Mouse (Mus musculus): ENCODE measurements around the gene Fbf1.
"Not testable (repeated sequence)": the region's sequence is repeated elsewhere in the genome, so short reads cannot be mapped to it uniquely, and the experiment has no call there.

Fbf1 gene

DNA sequence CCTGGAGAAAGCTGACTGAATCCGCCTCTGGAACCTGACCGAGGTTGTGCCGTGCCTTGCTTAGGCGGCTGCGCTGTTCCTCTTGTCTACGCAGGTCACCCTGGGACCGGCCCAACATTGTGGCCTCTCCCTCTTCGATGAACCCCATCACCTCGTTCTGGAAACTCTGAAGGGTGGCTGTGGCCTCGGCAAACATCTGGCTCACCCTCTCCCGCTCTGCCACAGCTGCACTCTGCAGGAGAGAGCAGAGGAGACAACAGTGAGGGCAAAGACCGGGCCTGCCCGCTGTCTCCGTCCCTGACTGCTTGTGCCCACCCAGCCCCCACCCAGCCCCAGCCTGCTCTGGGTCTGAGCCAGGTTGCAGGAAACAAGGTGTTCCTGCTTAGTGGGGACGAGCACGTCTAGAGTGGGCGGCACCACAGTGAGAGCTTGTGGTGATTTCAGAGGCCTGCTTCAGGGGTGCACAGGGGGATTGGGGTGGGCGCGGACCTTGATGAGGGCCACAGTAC lies 60.1 kb downstream of the Fbf1 start:
- DNase-seq (ENCODE audit: low spot score in 2 of 2), result no peak

DNA sequence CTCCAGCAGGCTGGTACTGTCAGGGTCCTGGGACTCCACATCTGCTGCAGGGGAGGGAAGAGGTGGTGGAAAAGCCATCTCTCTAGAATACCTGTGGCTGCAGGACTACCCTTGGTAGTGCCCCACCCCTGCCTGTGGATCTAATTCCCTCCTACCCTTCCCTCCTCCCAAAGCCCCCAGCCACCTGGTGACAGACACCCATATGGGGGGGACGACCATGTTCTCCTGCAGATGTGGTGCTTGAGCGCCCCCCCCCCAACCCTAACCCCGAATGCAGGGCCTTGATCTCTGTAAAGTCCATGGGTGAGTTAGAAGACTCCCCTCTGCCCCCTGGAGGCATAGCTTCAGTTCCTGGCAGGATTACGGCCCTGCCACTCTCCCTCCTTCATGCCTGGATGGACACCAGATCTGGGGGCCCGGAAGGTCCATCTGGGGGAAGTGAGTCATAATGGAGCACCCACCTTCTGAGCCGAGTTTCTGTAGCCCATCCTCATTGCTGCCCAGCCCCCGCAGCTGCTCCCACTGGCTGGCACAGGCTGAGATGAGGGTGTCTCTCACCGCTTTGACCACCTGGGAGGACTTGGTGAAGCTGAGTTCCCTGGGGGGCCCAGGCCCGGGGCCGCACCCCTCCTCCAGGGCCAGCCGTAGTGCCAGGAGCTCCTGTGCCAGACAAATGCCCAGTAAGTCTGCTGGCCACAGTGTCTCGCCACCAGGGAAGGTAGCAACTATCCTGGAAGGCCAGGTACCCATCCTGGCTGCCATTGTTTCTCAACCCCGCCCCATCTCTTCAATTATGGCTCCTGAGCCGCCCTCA lies 60.8 kb downstream of the Fbf1 start:
- no peak for DNase-seq (ENCODE audit: low spot score in 2 of 2)

DNA sequence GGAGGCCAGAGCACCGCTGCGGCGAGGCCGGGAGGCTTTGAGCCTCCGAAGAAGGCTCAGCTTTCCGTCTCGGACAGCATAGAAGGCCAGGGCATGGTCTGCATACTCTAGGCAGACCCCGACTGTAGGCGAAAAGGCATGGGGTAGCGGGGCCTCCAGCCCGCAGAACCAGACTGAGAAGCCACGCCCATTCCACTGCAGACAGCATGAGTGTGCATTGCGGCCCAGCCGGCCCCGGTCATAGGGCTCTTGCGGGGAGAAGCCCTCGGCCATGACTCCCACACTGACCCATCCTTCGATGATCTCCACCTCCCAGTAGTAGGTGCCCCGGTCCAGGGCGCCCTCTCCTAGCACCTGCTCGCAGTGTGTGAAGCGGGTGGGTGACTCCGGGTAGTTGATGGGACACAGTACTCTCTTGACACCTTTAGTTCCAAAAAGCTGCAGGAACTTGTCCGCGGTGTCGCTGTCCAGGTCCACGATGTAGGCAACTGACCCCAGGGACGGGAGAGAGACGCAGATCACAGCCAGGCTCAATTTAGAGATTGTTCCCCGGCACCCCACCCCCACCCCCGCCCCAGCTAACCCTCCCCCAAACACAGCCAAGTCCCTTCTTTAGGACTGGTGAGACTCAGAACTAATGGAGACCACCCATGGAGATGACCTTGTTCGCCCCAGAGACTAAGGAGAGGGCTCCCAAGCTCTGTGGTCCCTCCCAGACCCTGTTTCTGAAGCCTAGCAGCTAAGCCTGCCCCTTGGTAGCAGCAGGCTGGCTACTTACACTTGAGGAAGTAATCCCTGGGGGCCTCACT lies 61.6 kb downstream of the Fbf1 start:
- no peak for DNase-seq (ENCODE audit: low spot score in 2 of 2)

DNA sequence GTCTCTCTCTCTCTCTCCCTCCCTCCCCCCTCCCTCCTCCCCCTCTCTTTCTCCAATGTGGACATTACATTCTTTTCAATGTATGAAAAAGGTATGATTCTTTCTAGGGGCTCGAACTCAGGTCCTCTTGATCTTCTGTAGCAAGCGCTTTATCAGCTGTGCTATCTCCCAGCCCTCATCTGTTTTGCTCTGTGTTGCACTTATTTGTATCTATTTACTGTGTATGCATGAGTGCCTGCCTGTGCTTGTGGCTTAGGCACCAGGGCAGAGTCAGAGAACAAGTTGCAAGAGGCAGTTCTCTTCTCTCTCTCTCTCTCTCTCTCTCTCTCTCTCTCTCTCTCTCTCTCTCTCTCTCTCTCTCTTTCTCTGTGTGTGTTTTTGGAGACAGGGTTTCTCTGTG lies 62.9 kb downstream of the Fbf1 start:
- DNase-seq (ENCODE audit: low spot score in 2 of 2), result no peak

DNA sequence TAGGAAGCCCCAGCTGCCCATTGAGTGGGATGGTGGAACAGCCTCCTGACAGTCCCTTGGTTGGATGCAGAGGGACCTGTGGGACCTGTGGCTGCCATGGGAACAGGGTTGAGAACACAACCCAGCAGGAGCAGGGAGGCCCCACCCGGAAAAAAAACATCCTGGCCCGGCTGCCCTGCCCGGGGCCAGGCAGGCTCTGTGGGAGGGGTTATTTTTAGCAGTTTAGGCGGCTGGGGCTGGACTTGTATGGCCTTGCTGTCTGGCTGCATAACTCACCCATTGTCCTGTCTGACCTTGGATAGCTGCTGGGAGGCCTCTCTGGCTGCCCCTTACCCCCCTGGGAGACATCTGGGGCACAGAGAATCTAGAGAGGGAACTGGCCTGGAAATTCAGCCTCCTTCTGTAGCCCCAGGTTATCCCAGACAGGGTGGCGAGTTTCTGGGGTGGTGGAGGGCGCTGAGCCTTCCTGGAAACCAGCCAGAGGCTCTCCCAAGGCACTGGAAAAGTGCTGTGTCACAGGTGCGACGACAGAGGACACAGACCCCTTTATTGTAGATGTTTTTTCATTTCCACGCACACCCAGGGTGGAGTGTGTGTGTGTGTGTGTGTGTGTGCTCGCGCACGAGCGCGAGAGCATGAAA lies 63.8 kb downstream of the Fbf1 start:
- DNase-seq (ENCODE audit: low spot score in 2 of 2), result no peak

DNA sequence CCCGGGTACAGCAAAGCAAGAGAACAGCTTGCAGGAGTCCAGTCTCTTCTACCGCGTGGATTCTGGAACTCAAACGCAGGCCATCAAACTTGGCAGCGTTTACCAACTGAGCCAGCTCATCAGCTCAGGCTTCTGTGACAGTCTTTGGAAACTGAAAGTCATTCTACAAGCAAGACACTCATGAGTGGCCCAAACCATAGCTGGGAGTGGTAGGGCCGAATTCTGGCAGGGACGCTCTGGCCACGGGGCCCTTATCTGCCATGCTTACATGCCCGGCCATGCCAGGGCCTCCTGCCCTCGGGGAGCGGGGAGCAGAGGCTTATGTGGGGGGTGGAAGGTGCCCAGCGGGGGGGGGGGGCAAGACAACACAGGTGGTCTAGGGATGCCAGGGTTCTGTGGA lies 64.4 kb downstream of the Fbf1 start:
- no peak for DNase-seq (ENCODE audit: low spot score in 2 of 2)

DNA sequence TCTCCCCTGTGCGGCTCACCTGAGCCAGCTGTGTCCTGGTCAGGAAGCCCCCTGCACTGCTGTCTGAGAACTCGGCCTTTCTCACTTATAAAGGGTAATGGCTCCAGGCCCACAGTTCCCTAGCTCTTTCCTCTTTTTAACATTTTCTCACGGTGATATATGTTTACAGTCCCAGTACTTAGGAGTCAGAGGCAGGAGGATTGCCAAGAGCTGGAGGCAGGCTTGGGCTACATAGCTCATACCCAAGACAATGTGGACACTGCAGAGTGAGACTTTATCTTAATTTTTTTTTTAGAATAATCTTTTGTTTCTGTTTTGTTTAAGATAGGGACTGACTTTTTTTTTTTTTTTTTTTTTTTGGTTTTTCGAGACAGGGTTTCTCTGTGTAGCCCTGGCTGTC lies 65.5 kb downstream of the Fbf1 start:
- no peak for DNase-seq (ENCODE audit: low spot score in 2 of 2)

DNA sequence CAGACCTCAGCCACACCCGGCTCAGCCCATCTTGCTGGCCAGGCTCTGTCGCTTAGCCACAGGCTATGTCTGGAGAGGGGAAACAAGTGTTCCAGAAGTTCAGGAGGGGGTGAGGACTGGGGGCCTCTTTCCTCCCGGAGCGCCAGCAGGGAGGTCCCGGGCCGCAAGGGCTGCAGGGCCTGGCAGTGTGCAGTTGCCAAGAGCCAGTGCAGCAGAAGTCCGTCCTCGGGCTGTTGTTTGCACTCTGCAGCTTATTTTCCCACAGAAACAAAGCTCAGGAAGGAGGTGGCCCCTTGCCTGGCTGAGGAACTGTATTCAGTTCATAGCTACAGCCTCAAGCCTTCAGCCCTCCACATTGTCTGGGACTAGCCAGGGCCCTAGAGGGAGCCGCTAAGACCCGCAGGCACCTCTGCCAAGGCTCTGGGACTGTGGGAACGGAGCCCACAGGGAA lies 66.0 kb downstream of the Fbf1 start:
- DNase-seq (ENCODE audit: low spot score in 2 of 2), result no peak

DNA sequence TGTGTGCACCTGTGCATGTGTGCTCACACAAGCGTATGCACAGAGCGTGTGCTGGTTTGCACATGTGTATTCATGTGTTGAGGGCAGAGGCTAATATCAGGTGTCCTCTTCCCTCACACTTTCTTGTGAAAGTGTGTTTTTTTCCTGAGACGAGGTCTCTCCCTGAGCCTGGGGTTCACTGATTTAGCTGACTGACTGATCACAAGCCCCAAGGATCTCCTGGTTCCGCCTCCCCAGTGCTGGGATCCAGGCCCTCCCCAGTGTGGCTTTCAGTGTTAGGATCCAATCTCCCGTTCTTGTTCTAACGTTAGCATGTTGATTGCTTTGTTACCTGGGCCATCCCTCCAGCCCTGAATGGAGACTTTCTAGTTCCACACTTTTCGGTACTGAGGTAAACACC lies 67.1 kb downstream of the Fbf1 start:
- DNase-seq (ENCODE audit: low spot score in 2 of 2), result no peak

DNA sequence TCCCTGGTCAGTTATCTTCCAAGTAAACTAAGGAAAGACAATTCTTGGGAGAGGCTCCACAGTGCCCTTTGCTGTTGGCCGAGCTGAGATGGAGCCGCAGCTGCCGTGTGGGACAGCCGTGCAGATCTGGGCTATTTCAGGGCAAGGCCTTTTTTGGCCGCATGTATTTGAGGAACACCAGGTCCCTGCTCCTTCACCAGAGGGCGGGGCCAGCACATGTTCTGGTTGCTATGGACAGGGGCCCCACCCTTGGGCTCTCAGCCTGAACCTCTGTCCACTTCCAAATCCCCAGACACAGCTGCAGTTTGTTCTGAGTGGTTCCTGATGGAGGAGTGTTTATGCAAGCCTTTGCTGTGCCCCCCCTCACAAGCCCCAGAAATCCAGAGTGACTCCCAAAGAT lies 67.6 kb downstream of the Fbf1 start:
- DNase-seq (ENCODE audit: low spot score in 2 of 2), result no peak

DNA sequence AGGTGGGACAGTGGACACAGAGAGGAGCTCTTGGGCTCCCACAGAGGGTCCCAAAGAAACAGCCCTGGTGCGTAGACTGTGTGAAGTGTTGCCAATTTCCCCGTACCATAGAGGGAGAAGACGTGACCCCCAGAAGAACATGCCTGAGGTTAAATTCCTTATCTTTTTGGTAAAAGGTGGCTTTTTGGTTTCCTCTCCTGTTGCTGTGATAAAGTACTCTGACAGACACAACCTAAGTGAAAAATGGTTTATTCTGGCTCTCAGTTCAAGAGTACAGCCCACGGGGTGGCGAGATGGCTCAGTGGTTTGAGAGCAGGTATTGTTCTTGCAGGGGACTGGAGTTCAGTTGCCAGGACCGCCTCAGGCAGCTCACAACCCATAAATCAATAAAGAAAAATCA lies 68.5 kb downstream of the Fbf1 start:
- DNase-seq (ENCODE audit: low spot score in 2 of 2), result no peak

DNA sequence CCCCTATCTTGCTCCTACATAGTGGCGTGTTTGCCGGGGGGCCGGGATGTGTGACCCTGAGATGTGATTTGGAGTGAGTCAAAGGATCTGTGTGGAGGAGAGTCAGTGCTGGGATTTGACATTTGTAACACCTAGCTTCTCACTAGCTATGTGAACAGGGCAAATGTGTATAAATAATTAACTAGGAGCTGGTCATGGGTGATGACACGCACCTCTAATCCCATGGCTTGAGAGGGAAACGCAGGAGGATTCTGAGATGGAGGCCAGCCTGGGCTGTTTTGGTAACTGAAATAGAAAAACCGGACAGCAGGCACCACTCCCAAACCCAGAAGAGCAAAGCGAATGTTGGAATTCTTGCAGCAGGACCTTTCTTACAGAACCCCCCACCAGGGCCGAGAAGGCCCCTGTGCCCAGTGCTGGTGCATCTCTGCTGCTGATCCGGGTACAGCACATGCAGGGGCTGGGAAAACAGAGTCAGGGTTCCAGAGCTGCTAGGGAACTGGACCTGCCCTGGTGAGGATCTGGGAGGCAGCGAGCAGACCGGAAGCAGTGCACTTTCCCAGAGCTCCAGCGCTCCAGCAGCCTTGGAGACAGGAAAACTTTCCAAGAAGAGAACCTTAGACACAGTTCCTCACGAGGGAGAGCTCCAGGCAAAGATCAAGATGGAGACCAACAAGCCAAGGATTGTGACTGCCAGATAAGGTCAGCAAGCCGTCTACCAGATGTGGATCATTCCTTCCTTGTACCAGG lies 69.1 kb downstream of the Fbf1 start:
- no peak for DNase-seq (ENCODE audit: low spot score in 2 of 2)

DNA sequence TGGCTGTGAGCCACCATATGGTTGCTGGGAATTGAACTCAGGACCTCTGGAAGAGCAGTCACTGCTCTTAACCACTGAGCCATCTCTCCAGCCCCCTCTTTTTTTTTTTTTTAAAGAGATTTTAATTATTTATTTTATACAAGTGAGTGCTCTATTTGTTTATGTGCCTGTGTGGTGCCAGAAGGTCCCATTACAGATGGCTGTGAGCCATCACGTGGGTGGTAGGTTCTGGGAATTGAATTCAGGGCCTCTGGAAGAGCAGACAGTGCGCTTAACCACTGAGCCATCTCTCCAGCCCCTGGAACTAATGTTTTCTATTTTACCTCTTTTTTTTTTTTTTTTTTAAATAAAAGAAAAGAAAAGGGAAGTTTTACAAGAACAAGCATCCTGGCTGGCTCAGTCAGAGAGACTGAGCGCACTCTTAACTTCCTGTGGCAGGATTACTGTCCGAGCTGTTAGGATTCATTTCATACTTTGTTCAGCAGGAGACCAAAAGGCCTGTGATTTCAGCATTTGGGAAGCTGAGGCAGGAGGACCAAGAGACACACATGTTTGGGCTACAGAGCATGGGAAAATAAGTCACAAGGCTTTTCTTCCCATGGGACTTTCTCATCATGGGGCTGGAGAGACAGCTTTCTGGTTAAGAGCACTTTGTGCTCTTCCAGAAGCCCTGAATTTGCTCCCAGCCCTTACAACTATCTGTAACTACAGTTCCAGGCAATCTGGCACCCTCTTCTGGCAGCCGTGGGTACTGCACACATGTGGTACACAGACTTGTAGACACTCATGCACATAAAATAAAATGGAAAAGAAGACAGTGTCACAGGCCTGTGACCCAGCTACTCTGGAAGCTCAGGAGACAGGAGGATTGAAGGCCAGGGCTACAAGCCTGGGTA lies 71.5 kb downstream of the Fbf1 start:
- peak; percentile 35 to 51 for DNase-seq (ENCODE audit: low spot score in 2 of 2)

DNA sequence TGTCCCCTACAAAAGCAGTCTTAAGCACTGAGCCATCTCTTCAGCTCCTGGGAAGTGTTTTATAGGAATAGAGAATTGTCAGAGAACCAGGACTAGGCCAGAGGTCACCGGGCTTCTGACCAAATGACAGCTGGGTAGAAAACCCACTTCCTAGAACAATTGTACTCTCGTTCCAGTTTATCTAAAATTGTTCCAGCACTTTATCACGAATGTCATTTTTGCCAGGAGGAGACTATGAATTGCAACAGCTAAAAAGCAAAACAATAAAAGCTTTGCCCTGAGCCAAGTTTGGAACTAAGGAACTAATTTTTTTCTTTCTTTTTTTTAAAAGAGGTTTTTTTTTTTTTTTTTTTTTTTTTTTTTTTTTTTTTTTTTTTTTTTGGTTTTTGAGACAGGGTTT lies 72.4 kb downstream of the Fbf1 start:
- DNase-seq (ENCODE audit: low spot score in 2 of 2), result no peak

DNA sequence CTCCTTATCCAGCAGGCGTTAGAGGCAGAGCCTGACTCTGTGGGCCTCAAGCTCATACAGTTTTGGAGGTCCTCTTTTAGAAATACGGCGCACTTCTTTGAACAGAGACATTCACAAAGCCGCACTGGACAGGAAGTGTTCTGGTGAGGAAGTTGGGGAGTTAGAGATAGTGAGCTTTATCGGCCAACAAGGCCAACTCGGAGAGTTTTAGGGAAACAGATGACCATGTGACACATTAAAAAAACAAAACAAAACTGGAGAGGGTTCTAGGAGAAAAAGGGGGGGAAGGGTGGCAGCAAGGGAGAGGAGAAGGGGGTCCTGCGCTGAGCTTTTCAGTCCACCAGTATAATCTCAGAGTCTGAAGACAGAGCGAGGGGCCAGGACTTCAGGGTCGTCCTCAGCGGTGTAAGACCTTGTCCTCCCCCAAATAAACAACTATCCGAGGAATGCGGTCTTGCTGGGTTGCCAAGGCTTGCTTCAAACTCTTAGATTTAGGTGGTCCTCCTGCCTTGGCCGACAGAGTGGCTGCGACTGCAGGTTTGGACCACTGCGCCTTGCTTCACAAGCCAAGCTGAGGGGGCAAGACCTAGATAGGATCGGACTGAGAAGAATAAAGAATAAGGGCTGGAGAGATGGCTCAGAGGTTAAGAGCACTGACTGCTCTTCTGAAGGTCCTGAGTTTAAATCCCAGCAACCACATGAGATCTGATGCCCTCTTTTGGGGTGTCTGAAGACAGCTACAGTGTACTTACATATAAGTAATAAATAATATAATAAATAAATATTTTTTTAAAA lies 74.0 kb downstream of the Fbf1 start:
- DNase-seq (ENCODE audit: low spot score in 2 of 2), result no peak

DNA sequence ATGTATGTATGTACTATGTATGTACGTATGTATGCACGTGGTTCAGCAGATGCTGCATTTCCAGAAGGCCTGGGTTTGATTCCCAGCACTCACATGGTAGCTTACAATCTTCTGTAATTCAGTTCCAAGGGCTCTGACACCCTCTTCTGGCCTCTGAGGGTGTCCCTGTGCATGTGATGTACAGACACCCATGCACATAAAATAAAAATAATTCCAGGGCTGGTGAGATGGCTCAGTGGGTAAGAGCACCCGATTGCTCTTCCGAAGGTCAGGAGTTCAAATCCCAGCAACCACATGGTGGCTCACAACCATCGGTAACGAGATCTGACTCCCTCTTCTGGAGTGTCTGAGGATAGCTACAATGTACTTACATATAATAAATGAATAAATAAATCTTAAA lies 75.0 kb downstream of the Fbf1 start:
- not testable (repeated sequence) for DNase-seq (ENCODE audit: low spot score in 2 of 2)
